Mouse (Mus musculus) liver, embryonic 13.5 days (tissue): Measurements from ENCODE around the gene Bcas3. TPM values are rescaled to one million over a fixed set of nuclear protein-coding genes. Genes with fewer than 3 reads are reported as not detected.

ENCODE experiments used
- ATAC-seq: fragments of 200-750 bp; cut with Nextera tagmentation; 2 replicates; pipeline ENCODE4 v1.8.0; 2017; ENCODE audit warnings: low read depth, mild to moderate bottlenecking, moderate number of reproducible peaks, moderate library complexity
- DNase-seq: peaks from one replicate; pipeline ENCODE4 v3.0.0; 2022
- H3K27ac ChIP-seq: fragments of 300-500 bp; sonication (generic); 2 replicates; pipeline ENCODE4 v1.5.1; 2015; ENCODE audit warnings: moderate library complexity, mild to moderate bottlenecking, inconsistent platforms
- H3K27me3 ChIP-seq: fragments of 300-500 bp; sonication (generic); 2 replicates; pipeline ENCODE4 v1.6.1; 2015; ENCODE audit warnings: mild to moderate bottlenecking, inconsistent platforms
- H3K36me3 ChIP-seq: fragments of 300-500 bp; sonication (generic); 2 replicates; pipeline ENCODE4 v1.6.1; 2015; ENCODE audit warnings: mild to moderate bottlenecking, inconsistent platforms
- H3K4me1 ChIP-seq: fragments of 300-500 bp; sonication (generic); replicated peaks from 2 replicates; pipeline ENCODE4 v1.6.1; 2015; ENCODE audit warnings: inconsistent platforms
- H3K4me2 ChIP-seq: fragments of 300-500 bp; sonication (generic); 2 replicates; pipeline ENCODE4 v1.6.1; 2015; ENCODE audit warnings: inconsistent platforms, mild to moderate bottlenecking, moderate library complexity
- H3K4me3 ChIP-seq: fragments of 300-500 bp; sonication (generic); replicated peaks from 2 replicates; pipeline ENCODE4 v1.5.1; 2015; ENCODE audit warnings: mild to moderate bottlenecking, inconsistent platforms
- H3K9ac ChIP-seq: fragments of 300-500 bp; sonication (generic); 2 replicates; pipeline ENCODE4 v1.6.1; 2015; ENCODE audit warnings: mild to moderate bottlenecking, inconsistent platforms
- H3K9me3 ChIP-seq: fragments of 300-500 bp; sonication (generic); replicated peaks from 2 replicates; pipeline ENCODE4 v1.6.1; 2016; ENCODE audit warnings: inconsistent platforms
- WGBS: fragments of 180-500 bp; shearing (Covaris S2); methylation state at CpG from one replicate; pipeline ENCODE4 v1.1.7; 2015; ENCODE audit not compliant: insufficient replicate concordance; 5-methylcytosine and 5-hydroxymethylcytosine counted together
- polyA plus RNA-seq: library from polyadenylated mRNA; unstranded; fragments of >200 nt; fragmentation: Nextera tagmentation; extraction: Ambion mirVana; gene quantifications from 2 replicates; pipeline ENCODE4 v1.2.1, GENCODE M21; 2015

Gene Bcas3
- polyA plus RNA-seq, 1 experiment from 2014 or later, result 13.6 TPM

GRCm38 (mm10) chr11:85786113-85786718, 433.2 kb downstream of the Bcas3 start:
- H3K9ac ChIP-seq, result no peak overlapping the region
- 66% methylated on average over 3 of the region's 3 CpGs for WGBS
- no peak for ATAC-seq
- no peak for DNase-seq
- H3K36me3 ChIP-seq, result no peaks in the 10 kb centered on the region
- no peak overlapping the region for H3K4me3 ChIP-seq
- H3K27ac ChIP-seq, result no peak overlapping the region
- no peaks in the 10 kb centered on the region for H3K9me3 ChIP-seq
- H3K4me1 ChIP-seq, result peaks cover 36% of the 10 kb centered on the region
- H3K4me2 ChIP-seq, result no peak overlapping the region
- H3K27me3 ChIP-seq, result peaks cover 52% of the 10 kb centered on the region

GRCm38 (mm10) chr11:85789750-85790149, 436.8 kb downstream of the Bcas3 start:
- Histone ChIP-seq H3K4me3 (peak overlapping the region; percentile 45), H3K27me3 (peaks cover 21% of the 10 kb centered on the region), H3K9ac (peak overlapping the region; percentile 72), H3K27ac (peak overlapping the region; percentile 95), H3K4me1 (peaks cover 69% of the 10 kb centered on the region), H3K9me3 (no peaks in the 10 kb centered on the region), H3K36me3 (no peaks in the 10 kb centered on the region), H3K4me2 (peak overlapping the region; percentile 75)
- peak; percentile 24; the same call in 1 of the 2 replicates for ATAC-seq
- 63% methylated on average over 7 of the region's 7 CpGs for WGBS
- no peak for DNase-seq

GRCm38 (mm10) chr11:85790267-85790666, 437.3 kb downstream of the Bcas3 start:
- Histone ChIP-seq H3K4me1 (peaks cover 67% of the 10 kb centered on the region), H3K27me3 (peaks cover 15% of the 10 kb centered on the region), H3K4me2 (peak overlapping the region; percentile 75), H3K27ac (peak overlapping the region; percentile 95), H3K9ac (peak overlapping the region; percentile 72), H3K4me3 (peak overlapping the region; percentile 45), H3K9me3 (no peaks in the 10 kb centered on the region), H3K36me3 (no peaks in the 10 kb centered on the region)
- ATAC-seq, result peak; percentile 99
- peak; percentile 83 for DNase-seq
- 25% methylated on average over 2 of the region's 2 CpGs for WGBS

DNA sequence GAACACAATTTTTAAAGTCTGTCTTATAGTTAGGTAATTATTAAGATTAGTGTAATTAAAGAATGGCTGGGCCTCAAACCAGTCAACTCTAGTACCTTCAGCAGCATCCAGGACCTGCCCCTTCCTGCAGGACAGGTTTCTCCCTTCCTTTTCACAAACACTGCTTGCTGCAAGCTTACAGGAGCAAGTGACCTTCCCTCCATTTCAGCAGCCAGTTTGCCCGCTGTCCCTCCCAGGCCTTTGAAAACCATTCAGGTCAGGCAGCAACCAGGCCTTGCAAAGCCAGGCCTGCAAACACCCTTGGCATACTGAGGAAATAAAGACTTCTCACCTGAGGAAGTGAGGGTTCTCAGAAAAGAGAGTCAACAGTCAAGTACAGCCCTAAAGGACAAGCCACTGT, 438.2 kb downstream of the Bcas3 start:
- H3K4me2 ChIP-seq, result no peak overlapping the region
- DNase-seq (no peak), ATAC-seq (no peak)
- no peaks in the 10 kb centered on the region for H3K9me3 ChIP-seq
- H3K4me3 ChIP-seq, result no peak overlapping the region
- H3K27me3 ChIP-seq, result peaks cover 11% of the 10 kb centered on the region
- H3K36me3 ChIP-seq, result no peaks in the 10 kb centered on the region
- 83% methylated on average over 1 of the region's 1 CpGs for WGBS
- H3K4me1 ChIP-seq, result peaks cover 62% of the 10 kb centered on the region
- H3K9ac ChIP-seq, result peak overlapping the region; percentile 57
- H3K27ac ChIP-seq, result peak overlapping the region; percentile 95

- H3K27me3 ChIP-seq, result peaks cover 16% of the 10 kb centered on the region
- 73% methylated on average over 12 of the region's 12 CpGs for WGBS
- H3K36me3 ChIP-seq, result no peaks in the 10 kb centered on the region
- H3K27ac ChIP-seq, result peak overlapping the region; percentile 95
- H3K9ac ChIP-seq, result no peak overlapping the region
- DNase-seq (no peak), ATAC-seq (no peak)
- H3K4me3 ChIP-seq, result no peak overlapping the region
- no peaks in the 10 kb centered on the region for H3K9me3 ChIP-seq
- no peak overlapping the region for H3K4me2 ChIP-seq
- peaks cover 62% of the 10 kb centered on the region for H3K4me1 ChIP-seq
These were observed 439.7 kb downstream of the Bcas3 start for GRCm38 (mm10) chr11:85792534-85793215.

GRCm38 (mm10) chr11:85799456-85799855, 446.5 kb downstream of the Bcas3 start:
- H3K4me2 ChIP-seq, result peak overlapping the region; percentile 72
- peaks cover 66% of the 10 kb centered on the region for H3K4me1 ChIP-seq
- peak overlapping the region; percentile 63 for H3K9ac ChIP-seq
- 15% methylated on average over 4 of the region's 4 CpGs for WGBS
- H3K27me3 ChIP-seq, result peaks cover 42% of the 10 kb centered on the region
- ATAC-seq, result peak; percentile 73
- DNase-seq, result peak; percentile 66
- peak overlapping the region; percentile 98 for H3K27ac ChIP-seq
- peaks cover 4% of the 10 kb centered on the region; the same call in 1 of the 2 replicates for H3K36me3 ChIP-seq
- peak overlapping the region; percentile 45 for H3K4me3 ChIP-seq
- no peaks in the 10 kb centered on the region for H3K9me3 ChIP-seq

DNA sequence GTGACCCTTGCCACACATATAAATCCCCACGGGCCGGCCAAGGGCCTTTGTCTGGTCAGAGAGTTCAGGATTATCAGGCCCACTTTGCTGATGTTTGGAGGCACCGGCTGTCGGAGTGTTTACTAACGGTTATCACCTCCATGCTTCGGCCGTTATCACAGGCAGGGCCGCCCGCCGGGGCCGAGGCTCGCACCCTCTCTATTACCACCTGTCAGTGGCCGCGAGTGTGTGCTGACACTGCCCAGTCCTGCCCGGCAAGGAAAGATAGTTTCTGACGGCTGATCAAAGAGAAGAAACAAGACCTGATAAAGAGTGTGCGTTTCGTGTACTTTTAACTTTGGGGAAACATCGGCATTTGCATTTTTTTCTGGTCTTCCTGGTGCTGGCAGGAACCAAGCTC, 446.9 kb downstream of the Bcas3 start:
- DNase-seq, result peak; percentile 67
- Histone ChIP-seq H3K27me3 (peaks cover 42% of the 10 kb centered on the region), H3K4me1 (peaks cover 69% of the 10 kb centered on the region), H3K9ac (peak overlapping the region; percentile 63), H3K4me3 (peak overlapping the region; percentile 45), H3K36me3 (peaks cover 4% of the 10 kb centered on the region; the same call in 1 of the 2 replicates), H3K9me3 (no peaks in the 10 kb centered on the region), H3K4me2 (peak overlapping the region; percentile 72), H3K27ac (peak overlapping the region; percentile 98)
- peak; percentile 71 for ATAC-seq
- WGBS, result 7% methylated on average over 19 of the region's 19 CpGs

DNA sequence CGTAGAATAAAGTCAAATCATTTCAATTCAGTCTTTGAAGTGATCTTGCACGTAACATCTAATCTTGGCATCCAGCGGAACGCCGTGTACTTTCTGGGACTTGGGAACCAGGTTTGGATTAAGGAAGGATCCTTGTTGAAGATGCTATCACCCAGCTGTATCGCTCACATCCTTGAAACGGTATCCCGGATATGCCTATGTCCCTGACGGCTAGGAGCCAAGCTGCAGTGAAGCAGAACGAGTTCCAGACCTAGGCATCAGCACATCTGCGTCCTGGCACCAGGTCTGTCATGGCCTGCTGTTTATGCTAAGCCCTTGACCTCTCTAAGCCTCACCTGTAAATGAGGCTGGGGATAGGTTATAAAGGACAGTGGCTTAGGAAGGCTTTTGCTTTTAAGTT, 447.4 kb downstream of the Bcas3 start:
- 73% methylated on average over 11 of the region's 11 CpGs for WGBS
- no peak for ATAC-seq
- Histone ChIP-seq H3K4me1 (peaks cover 75% of the 10 kb centered on the region), H3K27ac (peak overlapping the region; percentile 98), H3K9me3 (no peaks in the 10 kb centered on the region), H3K4me3 (peak overlapping the region; percentile 45), H3K9ac (peak overlapping the region; percentile 63), H3K27me3 (peaks cover 42% of the 10 kb centered on the region), H3K4me2 (peak overlapping the region; percentile 72), H3K36me3 (peaks cover 4% of the 10 kb centered on the region; the same call in 1 of the 2 replicates)
- DNase-seq, result no peak

GRCm38 (mm10) chr11:85804048-85804447, 451.1 kb downstream of the Bcas3 start:
- peak; percentile 84 for DNase-seq
- Histone ChIP-seq H3K27ac (peak overlapping the region; percentile 98), H3K9me3 (no peaks in the 10 kb centered on the region), H3K4me2 (peak overlapping the region; percentile 67), H3K27me3 (peaks cover 12% of the 10 kb centered on the region), H3K36me3 (no peaks in the 10 kb centered on the region), H3K4me3 (peak overlapping the region; percentile 45), H3K4me1 (peaks cover 70% of the 10 kb centered on the region), H3K9ac (peak overlapping the region; percentile 68)
- ATAC-seq, result peak; percentile 94
- 8% methylated on average over 5 of the region's 5 CpGs for WGBS

- Histone ChIP-seq H3K4me3 (no peak overlapping the region), H3K4me1 (peaks cover 53% of the 10 kb centered on the region), H3K27ac (peak overlapping the region; percentile 98), H3K27me3 (peaks cover 7% of the 10 kb centered on the region), H3K9ac (peak overlapping the region; percentile 28; the same call in 1 of the 2 replicates), H3K9me3 (no peaks in the 10 kb centered on the region), H3K4me2 (no peak overlapping the region), H3K36me3 (no peaks in the 10 kb centered on the region)
- ATAC-seq (no peak), DNase-seq (no peak)
- WGBS, result 59% methylated on average over 1 of the region's 1 CpGs
These were observed 452.8 kb downstream of the Bcas3 start for GRCm38 (mm10) chr11:85805779-85806178.

DNA sequence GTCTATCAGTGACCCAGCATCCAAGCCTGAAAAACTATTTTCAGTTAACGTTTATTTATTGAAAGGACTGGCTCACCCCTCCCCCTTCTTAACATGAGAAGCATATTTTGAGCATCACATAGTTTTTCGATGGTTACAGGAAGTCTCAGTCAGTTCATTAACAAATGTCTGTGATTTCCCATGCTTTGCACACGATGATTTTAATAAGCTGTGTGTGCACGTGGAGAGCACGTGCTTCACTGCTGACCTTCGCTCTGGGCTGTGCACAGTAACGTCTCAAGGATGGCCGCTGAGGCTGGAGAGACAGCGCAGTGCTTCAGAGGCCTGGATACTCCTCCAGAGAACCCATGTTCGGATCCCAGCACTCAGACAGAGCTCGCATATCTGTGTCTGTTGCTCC, 454.4 kb downstream of the Bcas3 start:
- WGBS, result 78% methylated on average over 11 of the region's 11 CpGs
- no peak overlapping the region for H3K4me3 ChIP-seq
- no peak overlapping the region for H3K4me2 ChIP-seq
- no peak overlapping the region for H3K27ac ChIP-seq
- DNase-seq, result no peak
- H3K36me3 ChIP-seq, result no peaks in the 10 kb centered on the region
- peaks cover 50% of the 10 kb centered on the region for H3K4me1 ChIP-seq
- no peak for ATAC-seq
- H3K27me3 ChIP-seq, result no peaks in the 10 kb centered on the region; the same call in 1 of the 2 replicates
- H3K9me3 ChIP-seq, result no peaks in the 10 kb centered on the region
- no peak overlapping the region for H3K9ac ChIP-seq
